Mouse (Mus musculus): ENCODE results near the gene Cib2. TPM values are rescaled to one million over a fixed set of nuclear protein-coding genes. Genes with fewer than 3 reads are reported as not detected.
A peak's percentile ranks its signal among the peaks of the same experiment; 100 is the strongest.
"Not testable (repeated sequence)": the region's sequence is repeated elsewhere in the genome, so short reads cannot be mapped to it uniquely, and the experiment has no call there.

Gene Cib2
- polyA plus RNA-seq, 1 experiment from 2014 or later, result 18.8 TPM

- WGBS, result 0% methylated on average over 36 of the region's 73 CpGs
- peak within 1 kb of the TSS; percentile 73 for H3K9ac ChIP-seq (ENCODE audit: low read depth, low read length)
- H3K4me3 ChIP-seq (ENCODE audit: low read depth, low read length), result peak within 1 kb of the TSS; percentile 74
- H3K27ac ChIP-seq (replicated peaks; ENCODE audit: low read depth, low read length), result no peak within 1 kb of the TSS
- H3K36me3 ChIP-seq (ENCODE audit: control insufficient read depth, insufficient read depth, low read length), result peaks cover 12% of the 10 kb centered on the region
- peak; percentile 99 for DNase-seq (ENCODE audit: low spot score)
- ATAC-seq (ENCODE audit: low read depth), result peak; percentile 100
- H3K9me3 ChIP-seq (ENCODE audit: control insufficient read depth, low read length), result no peaks in the 10 kb centered on the region
- H3K4me1 ChIP-seq (ENCODE audit: control insufficient read depth, insufficient read depth, low read length), result peaks cover 9% of the 10 kb centered on the region
- no peaks in the 10 kb centered on the region for H3K27me3 ChIP-seq (replicated peaks; ENCODE audit: control insufficient read depth, insufficient read depth, low read length)
- peak within 1 kb of the TSS; percentile 93 for H3K4me2 ChIP-seq (ENCODE audit: low read depth, low read length)
Measured at GRCm38 (mm10) chr9:54586199-54587061, 26.4 kb upstream of the Cib2 start, which contains the start of gene Idh3a. Gene Idh3a (plus strand): TSS chr9:54586334.

- Histone ChIP-seq H3K27ac (replicated peaks; ENCODE audit: low read depth, low read length) (no peak overlapping the region), H3K9me3 (ENCODE audit: control insufficient read depth, low read length) (no peaks in the 10 kb centered on the region), H3K4me1 (ENCODE audit: control insufficient read depth, insufficient read depth, low read length) (peaks cover 9% of the 10 kb centered on the region), H3K4me2 (ENCODE audit: low read depth, low read length) (peak overlapping the region; percentile 93), H3K27me3 (replicated peaks; ENCODE audit: control insufficient read depth, insufficient read depth, low read length) (no peaks in the 10 kb centered on the region), H3K9ac (ENCODE audit: low read depth, low read length) (no peak overlapping the region), H3K36me3 (ENCODE audit: control insufficient read depth, insufficient read depth, low read length) (peaks cover 7% of the 10 kb centered on the region), H3K4me3 (ENCODE audit: low read depth, low read length) (peak overlapping the region; percentile 74)
- DNase-seq (ENCODE audit: low spot score) (no peak), ATAC-seq (ENCODE audit: low read depth) (peak; percentile 5; the same call in 1 of the 2 replicates)
- 32% methylated on average over 5 of the region's 5 CpGs for WGBS
Measured at GRCm38 (mm10) chr9:54585839-54586198, 25.8 kb upstream of the Cib2 start.

DNA sequence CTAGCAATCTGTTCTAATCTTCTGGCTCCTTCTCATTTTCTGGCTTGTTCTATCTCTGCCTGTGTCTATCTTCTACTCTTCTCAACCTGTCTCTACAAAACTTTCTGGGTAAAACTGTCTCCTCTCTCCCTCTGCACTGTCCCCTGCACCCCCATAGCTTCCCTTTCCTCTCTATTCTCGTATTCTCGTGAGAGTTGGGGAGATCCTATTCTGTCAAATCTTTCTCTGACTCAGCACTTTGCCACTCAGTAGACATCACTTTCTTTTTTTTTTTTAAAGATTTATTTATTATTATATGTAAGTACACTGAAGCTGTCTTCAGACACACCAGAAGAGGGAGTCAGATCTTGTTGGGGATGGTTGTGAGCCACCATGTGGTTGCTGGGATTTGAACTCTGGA is 24.1 kb upstream of the Cib2 start:
- H3K4me1 ChIP-seq (ENCODE audit: control insufficient read depth, insufficient read depth, low read length); H3K9me3 ChIP-seq (ENCODE audit: control insufficient read depth, low read length); ATAC-seq (ENCODE audit: low read depth); H3K4me3 ChIP-seq (ENCODE audit: low read depth, low read length); H3K27me3 ChIP-seq (replicated peaks; ENCODE audit: control insufficient read depth, insufficient read depth, low read length); H3K9ac ChIP-seq (ENCODE audit: low read depth, low read length); H3K4me2 ChIP-seq (ENCODE audit: low read depth, low read length); H3K36me3 ChIP-seq (ENCODE audit: control insufficient read depth, insufficient read depth, low read length); DNase-seq (ENCODE audit: low spot score); H3K27ac ChIP-seq (replicated peaks; ENCODE audit: low read depth, low read length): not testable (repeated sequence)
- WGBS, result 79% methylated on average over 2 of the region's 2 CpGs

DNA sequence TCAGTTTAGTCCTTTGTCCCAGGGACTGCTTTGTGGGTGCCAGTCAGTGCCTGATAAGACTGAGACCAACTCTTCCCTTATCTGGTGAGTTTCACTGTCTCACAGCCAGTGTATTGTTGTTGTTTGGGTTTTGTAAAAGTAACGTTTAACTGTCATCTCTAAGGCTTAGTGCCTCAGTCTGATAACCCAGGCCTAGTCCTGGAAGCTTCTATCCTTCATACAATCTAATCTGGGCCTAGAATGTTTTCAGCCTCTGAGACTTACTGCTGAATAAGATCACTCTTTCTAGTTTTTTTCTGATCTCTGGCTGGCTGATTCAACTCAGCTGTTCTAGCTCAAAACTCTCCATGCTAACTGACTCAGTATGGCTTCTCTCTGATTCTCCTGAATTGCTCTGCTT is 23.7 kb upstream of the Cib2 start:
- DNase-seq (ENCODE audit: low spot score) (no peak), ATAC-seq (ENCODE audit: low read depth) (no peak)
- H3K27ac ChIP-seq (replicated peaks; ENCODE audit: low read depth, low read length), result no peak overlapping the region
- H3K9me3 ChIP-seq (ENCODE audit: control insufficient read depth, low read length), result 0 out of 2 replicates have a peak, but pooled peaks cover 3% of the 10 kb centered on the region
- no peaks in the 10 kb centered on the region for H3K36me3 ChIP-seq (ENCODE audit: control insufficient read depth, insufficient read depth, low read length)
- H3K4me1 ChIP-seq (ENCODE audit: control insufficient read depth, insufficient read depth, low read length), result peaks cover 9% of the 10 kb centered on the region
- no peak overlapping the region for H3K4me3 ChIP-seq (ENCODE audit: low read depth, low read length)
- WGBS, result 55% methylated on average over 1 of the region's 1 CpGs
- H3K27me3 ChIP-seq (replicated peaks; ENCODE audit: control insufficient read depth, insufficient read depth, low read length), result no peaks in the 10 kb centered on the region
- H3K9ac ChIP-seq (ENCODE audit: low read depth, low read length), result no peak overlapping the region
- no peak overlapping the region for H3K4me2 ChIP-seq (ENCODE audit: low read depth, low read length)

DNA sequence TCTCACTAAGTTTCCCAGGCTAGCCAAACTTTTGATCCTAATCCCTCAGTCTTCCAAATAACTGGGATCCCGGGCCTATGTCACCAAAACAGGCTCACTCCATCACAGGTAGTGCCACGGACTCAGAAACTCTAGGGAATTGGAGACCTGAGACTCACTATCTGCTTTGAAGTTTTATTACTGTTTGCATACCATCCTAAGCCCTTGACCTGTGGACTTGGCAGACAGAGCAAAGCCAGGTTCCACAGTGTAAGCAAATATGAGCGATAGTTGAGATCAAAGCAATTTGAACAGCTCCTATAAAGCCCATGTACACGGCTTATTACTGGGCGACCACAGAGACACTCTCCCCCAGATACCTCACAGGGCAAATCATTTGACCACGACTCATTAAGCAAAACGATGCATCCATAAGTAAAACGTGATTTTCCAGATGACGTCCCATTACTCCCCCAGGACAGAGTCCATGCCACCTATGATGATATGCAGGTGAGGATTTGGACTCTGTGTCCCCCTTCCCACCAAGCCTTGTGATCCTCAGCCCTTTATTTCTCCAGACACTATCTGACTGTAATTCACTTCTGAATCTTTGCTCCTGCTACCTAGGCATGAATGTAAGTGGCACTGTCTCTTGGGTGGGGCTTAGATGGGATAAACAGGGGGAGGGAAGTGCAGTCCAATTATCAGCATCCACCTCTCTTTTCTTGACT is 11.3 kb upstream of the Cib2 start:
- Histone ChIP-seq H3K9me3 (ENCODE audit: control insufficient read depth, low read length) (no peaks in the 10 kb centered on the region), H3K27me3 (replicated peaks; ENCODE audit: control insufficient read depth, insufficient read depth, low read length) (no peaks in the 10 kb centered on the region), H3K36me3 (ENCODE audit: control insufficient read depth, insufficient read depth, low read length) (no peaks in the 10 kb centered on the region), H3K4me2 (ENCODE audit: low read depth, low read length) (no peak overlapping the region), H3K27ac (replicated peaks; ENCODE audit: low read depth, low read length) (no peak overlapping the region), H3K9ac (ENCODE audit: low read depth, low read length) (no peak overlapping the region), H3K4me1 (ENCODE audit: control insufficient read depth, insufficient read depth, low read length) (no peaks in the 10 kb centered on the region), H3K4me3 (ENCODE audit: low read depth, low read length) (no peak overlapping the region)
- 68% methylated on average over 9 of the region's 9 CpGs for WGBS
- DNase-seq (ENCODE audit: low spot score), result no peak
- ATAC-seq (ENCODE audit: low read depth), result no peak

GRCm38 (mm10) chr9:54568732-54569131 is 8.7 kb upstream of the Cib2 start:
- Histone ChIP-seq H3K36me3 (ENCODE audit: control insufficient read depth, insufficient read depth, low read length) (no peaks in the 10 kb centered on the region), H3K9ac (ENCODE audit: low read depth, low read length) (no peak overlapping the region), H3K27me3 (replicated peaks; ENCODE audit: control insufficient read depth, insufficient read depth, low read length) (no peaks in the 10 kb centered on the region), H3K4me3 (ENCODE audit: low read depth, low read length) (no peak overlapping the region), H3K4me2 (ENCODE audit: low read depth, low read length) (no peak overlapping the region), H3K9me3 (ENCODE audit: control insufficient read depth, low read length) (no peaks in the 10 kb centered on the region), H3K27ac (replicated peaks; ENCODE audit: low read depth, low read length) (no peak overlapping the region), H3K4me1 (ENCODE audit: control insufficient read depth, insufficient read depth, low read length) (no peaks in the 10 kb centered on the region)
- peak; percentile 36 for DNase-seq (ENCODE audit: low spot score)
- no peak for ATAC-seq (ENCODE audit: low read depth)
- 43% methylated on average over 2 of the region's 2 CpGs for WGBS

DNA sequence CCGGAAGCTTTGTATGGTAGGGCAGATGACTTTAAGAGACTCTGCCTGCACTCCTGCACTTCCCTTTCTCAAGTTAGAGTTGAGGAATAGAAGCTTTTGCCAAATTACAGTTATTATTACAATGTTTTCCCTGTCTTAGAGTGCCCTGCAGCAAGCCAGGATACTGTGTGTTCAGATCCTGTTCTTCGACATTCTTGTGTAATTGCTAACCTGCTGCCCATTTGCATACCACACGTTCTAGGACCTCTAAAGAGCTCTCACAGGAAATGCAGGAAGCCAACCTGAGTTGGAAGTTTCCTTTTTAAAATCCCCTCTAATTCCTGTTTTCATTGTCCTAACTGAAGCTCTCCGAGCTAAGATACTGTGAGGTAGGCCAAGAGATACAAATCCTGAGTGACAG is 6.9 kb upstream of the Cib2 start:
- peak; percentile 82 for DNase-seq (ENCODE audit: low spot score)
- no peak overlapping the region for H3K9ac ChIP-seq (ENCODE audit: low read depth, low read length)
- no peaks in the 10 kb centered on the region for H3K4me1 ChIP-seq (ENCODE audit: control insufficient read depth, insufficient read depth, low read length)
- no peaks in the 10 kb centered on the region for H3K27me3 ChIP-seq (replicated peaks; ENCODE audit: control insufficient read depth, insufficient read depth, low read length)
- H3K4me2 ChIP-seq (ENCODE audit: low read depth, low read length), result no peak overlapping the region
- no peak overlapping the region for H3K4me3 ChIP-seq (ENCODE audit: low read depth, low read length)
- H3K36me3 ChIP-seq (ENCODE audit: control insufficient read depth, insufficient read depth, low read length), result no peaks in the 10 kb centered on the region
- WGBS, result 39% methylated on average over 4 of the region's 4 CpGs
- peak overlapping the region; percentile 44; the same call in 1 of the 2 replicates for H3K27ac ChIP-seq (replicated peaks; ENCODE audit: low read depth, low read length)
- no peaks in the 10 kb centered on the region for H3K9me3 ChIP-seq (ENCODE audit: control insufficient read depth, low read length)
- ATAC-seq (ENCODE audit: low read depth), result peak; percentile 85

- Histone ChIP-seq H3K4me1 (ENCODE audit: control insufficient read depth, insufficient read depth, low read length) (0 out of 2 replicates have a peak, but pooled peaks cover 5% of the 10 kb centered on the region), H3K9me3 (ENCODE audit: control insufficient read depth, low read length) (no peaks in the 10 kb centered on the region), H3K9ac (ENCODE audit: low read depth, low read length) (no peak overlapping the region), H3K27me3 (replicated peaks; ENCODE audit: control insufficient read depth, insufficient read depth, low read length) (no peaks in the 10 kb centered on the region), H3K27ac (replicated peaks; ENCODE audit: low read depth, low read length) (no peak overlapping the region), H3K4me2 (ENCODE audit: low read depth, low read length) (no peak overlapping the region), H3K4me3 (ENCODE audit: low read depth, low read length) (no peak overlapping the region), H3K36me3 (ENCODE audit: control insufficient read depth, insufficient read depth, low read length) (no peaks in the 10 kb centered on the region)
- DNase-seq (ENCODE audit: low spot score), result no peak
- ATAC-seq (ENCODE audit: low read depth), result no peak
- 81% methylated on average over 8 of the region's 8 CpGs for WGBS
Measured at GRCm38 (mm10) chr9:54560831-54561601, 998 bp upstream of the Cib2 start.

Measured in embryonic facial prominence, embryonic 14.5 days (tissue).